Mouse (Mus musculus): ENCODE measurements at regions not wholly inside any gene's neighbourhood (a gene's known extent, or its start where the extent isn't known, plus 50 kb on each side); places are given as distances from the start of the nearest gene placed in this dataset.

DNA sequence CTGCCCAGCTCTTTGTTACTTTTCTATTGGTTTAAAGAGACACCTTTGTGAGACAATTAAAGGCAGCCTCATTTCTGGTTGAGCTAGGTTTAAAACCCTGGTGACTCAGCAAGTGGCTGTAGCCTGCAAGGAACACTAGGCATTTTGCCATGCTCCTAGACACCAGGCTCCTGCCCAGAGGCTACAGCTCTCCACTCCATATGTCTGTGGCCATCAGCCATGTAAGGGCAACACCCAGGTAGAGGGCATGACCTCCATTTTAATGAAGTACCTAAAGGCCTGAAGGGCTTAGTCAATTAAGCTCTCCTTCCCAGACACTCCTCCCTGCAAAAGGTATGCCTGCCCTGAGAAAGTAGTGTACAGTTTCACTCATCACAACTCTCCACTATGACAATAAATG lies 130.9 kb downstream of the Bod1 start:
- peak in 1 of 2 experiments; percentile 41 for DNase-seq (ENCODE audit: low spot score in 2 of 2)

DNA sequence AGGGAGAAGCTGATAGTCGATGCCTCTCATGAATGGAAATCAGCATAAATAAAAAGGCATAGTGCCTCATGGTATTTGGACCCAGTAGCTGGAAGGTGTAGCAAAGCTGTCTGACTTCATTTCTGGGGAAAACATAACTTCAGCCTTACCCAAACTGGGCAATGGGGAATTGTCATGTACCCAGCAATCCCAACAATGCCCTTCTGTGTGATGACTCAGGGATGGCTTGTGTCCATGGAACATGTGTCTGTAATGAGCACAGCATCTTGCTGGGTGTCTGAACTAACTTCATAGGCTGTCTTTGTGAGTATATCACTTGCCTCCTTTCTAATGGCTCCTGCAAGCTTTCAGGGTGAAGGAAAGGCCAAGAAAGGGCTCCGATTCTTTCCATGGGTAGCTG lies 140.3 kb downstream of the Bod1 start:
- no peak for DNase-seq (ENCODE audit: low spot score in 2 of 2)

DNA sequence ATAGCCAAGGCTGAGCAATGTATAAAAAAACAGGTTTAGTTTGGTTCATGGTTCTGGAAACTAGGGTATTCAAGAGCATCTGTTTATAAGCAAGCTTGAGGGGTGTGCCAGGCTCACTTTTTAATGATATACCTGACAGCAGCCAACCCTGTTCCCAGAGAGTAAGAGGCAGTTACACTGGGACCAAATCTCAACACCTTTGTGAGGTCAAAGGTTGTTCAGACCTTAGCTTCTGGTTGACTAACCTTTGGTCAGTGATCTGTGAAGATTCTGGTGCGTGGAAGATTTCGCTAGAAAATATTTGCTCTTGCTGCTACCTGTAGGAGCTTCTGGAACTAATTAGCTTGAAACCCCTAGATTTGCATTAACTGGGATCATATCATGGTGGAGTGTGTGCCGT lies 140.8 kb downstream of the Bod1 start:
- DNase-seq (ENCODE audit: low spot score in 2 of 2) = no peak

DNA sequence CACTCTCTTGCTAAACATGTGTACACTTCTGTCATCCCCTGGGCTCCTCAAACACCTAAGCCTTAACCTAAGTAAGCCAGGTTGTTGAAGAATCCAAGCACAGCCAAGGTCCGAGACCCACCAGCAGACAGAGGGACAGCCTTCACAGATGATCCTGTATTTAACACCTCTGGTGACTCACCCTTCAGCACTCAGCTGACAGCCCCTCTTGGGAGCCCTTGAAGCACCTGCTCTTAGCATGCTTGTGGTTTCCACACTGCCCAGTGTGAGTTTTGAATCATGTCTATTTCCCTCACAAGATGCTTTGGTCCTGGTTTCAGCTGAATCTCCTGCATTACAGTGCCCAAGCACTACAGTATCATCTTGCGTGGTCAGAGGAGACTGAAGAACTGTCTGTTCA lies 142.0 kb downstream of the Bod1 start:
- DNase-seq (ENCODE audit: low spot score in 2 of 2) = no peak

DNA sequence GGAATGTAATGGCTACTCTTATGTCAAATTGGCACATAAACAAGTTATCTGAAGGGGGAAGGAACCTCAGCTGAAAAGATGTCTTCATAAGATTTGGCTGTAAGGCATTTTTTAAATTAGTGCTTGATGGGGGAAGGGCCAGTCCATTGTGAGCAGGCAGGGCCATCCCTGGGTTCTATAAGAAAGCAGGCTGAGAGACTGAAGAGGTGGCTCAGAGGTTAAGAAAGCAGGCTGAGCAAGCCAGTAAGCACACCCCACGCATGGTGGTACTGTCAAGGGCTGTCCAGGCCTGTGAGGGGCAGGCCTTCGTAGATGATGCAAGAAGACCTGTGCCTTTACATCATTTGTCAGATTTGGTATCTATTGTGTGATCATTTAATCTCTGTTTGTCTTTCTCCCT lies 147.0 kb downstream of the Bod1 start:
- no peak for DNase-seq (ENCODE audit: low spot score in 2 of 2)

DNA sequence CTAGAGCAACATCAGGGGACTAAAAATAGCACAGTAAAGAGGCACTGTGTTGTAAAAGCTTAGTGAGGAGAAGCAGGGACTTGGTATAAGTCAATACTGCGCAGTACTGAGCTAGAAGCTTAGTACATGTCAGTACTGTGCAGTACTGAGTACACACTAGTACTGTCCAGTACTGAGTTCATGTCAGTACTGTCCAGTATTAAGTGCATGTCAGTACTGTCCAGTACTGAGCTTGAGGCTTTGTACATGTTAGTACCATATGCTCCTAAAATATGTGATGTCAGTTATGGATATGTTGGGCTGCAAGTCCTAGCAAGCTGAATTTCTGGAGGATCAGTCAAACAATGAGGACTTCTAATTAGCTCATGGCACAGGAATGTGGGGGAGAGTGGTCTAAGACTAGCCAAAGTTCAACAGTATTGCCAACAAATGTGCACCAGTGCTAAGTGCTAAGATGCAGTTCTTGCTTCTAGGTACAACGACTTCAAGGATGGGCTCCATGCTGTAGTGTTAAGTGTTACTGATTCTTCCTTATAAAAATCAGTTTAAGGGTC lies 147.5 kb downstream of the Bod1 start:
- DNase-seq (ENCODE audit: low spot score in 2 of 2) = no peak

DNA sequence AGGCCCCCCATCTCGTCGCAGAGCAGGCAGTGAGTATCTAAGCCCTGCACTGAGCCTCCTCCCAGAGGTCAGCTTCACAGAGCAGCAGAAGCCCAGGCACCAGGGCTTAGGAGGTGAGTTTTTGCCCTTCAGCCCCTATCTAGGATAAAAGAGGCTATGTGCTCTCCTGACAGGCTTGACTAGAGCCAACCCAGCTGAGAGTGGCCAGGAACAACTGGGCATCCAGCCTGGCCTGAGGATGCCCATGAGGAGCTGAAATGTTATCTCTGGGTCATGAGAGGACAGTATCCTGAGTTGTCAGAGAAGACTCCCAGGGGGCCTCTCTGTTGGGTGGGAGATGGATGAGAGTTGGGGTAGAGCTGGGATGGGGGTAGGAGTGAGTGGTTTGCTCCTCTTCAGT lies 149.6 kb downstream of the Bod1 start:
- no peak for DNase-seq (ENCODE audit: low spot score in 2 of 2)

DNA sequence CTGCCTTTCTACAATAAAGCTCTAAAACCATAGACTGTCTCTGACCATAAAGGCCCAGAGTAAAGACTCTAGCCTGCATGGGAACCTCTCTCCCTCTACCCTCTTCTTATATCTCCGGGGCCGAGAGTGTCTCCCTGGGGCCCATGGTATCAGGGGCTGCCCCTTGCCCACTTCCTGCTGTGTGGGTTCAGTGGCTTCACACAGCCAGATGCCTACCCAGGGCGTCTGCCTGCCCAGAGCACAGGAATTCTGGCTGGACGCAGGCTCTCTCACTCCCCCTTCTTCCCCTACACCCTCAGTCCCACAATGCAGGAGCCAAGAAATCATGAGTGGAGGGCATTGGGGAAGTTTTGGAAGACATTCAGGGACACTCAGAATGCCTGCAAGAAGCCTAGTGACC lies 150.8 kb downstream of the Bod1 start:
- DNase-seq (ENCODE audit: low spot score in 2 of 2) = no peak

DNA sequence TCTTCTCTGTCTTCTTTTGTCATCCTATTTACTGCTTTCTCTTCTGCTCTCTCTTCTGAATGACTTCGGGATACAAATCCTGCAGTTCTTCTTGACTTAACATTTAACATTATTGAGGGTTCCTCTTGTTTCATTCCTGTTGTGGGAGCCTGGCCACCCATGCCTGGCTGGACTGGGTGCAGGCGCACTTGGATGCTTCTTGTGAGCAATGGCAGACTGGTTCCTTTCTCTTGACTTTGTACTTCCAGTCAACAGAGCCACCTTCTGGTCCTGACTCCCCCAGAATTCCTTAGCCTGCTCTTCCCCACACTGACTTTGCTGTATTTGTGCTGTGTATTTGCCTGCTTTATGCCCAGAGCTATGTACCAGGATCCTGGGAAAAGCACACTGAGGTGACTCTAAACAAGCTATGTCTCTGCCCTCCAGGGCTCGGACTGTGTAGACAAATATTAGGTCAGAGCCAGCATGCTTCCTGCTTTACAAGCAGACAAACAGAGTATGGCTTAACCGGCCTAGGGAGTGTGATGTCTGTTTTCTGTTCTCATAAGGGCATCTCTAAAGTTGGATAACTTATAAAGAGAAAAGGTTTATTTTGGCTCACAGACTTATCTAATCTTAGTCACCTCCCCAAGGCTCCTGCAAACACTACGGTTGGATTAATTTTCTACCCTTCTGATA lies 133.5 kb upstream of the Stc2 start:
- no peak for DNase-seq (ENCODE audit: low spot score in 2 of 2)

DNA sequence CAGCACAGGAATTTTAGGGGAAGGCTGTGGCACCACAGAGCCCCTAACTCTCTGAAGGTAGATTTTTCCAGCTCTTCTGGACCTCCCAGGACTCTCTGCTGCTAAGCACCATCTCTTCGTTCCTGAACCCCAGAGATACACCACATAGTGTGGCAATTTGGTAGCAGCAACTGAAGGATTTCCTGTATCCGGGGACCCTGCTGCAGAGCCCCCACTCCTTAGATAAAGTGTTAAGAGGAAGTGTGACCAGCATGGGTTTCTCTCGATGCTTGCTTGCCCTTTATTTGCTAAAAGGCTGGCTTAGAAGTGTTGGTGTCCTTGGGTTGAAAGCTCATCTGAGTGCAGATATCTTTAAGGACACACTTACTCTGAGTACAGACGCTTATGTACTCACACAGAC lies 115.6 kb upstream of the Stc2 start:
- DNase-seq (ENCODE audit: low spot score in 2 of 2) = no peak

DNA sequence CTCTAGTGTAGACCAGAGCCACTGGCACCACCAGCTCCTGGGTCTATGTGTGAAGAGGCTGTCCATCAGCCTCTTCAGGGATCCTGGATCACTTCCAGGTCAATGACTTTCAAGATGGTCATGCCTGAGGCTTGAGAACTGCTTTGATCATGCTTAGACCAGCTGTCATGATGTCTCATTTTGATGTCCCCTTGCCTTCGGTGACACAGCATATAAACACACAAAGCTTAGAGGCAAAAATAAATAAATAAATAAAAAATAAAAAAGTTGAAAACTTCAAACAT lies 111.1 kb upstream of the Stc2 start:
- no peak for DNase-seq (ENCODE audit: low spot score in 2 of 2)

DNA sequence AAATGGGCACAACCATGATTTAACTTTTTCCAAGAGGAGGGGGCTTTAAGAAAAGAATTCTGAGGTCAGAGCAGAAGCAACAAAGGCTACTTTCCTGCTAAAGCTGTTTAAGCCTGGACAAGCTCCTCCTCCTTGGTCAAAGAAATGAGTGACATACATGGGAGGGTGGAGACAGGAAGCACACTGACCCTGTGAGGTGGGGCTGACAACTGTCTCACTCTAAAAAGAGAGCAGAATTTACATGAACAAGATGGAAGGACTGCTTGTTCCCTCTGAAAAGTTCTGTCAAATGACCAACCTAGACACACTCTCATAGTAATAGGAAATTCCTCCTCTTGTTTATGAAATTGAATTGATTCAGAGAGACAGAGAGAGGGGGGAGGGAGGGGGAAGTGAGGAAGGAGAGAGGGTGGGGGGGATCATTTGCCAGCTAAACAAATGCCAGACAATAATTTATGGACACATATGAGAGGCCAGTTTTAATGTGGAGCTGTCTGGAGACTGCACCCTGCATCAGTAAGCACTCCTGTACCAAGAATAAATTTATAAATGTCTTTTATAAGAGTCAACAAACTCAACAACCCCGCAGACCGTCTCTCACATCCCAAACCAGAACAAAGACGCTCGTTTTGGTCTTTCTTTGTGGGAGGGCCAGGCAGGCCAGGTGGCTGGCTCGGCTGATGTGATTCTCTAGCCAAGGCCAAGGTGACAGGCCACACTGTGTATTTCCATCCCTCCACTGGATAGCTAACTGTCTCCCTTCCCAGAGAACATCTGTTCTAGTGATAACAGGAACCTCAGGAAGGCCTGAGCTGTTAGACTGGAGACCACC lies 110.6 kb upstream of the Stc2 start:
- no peak for DNase-seq (ENCODE audit: low spot score in 2 of 2)

DNA sequence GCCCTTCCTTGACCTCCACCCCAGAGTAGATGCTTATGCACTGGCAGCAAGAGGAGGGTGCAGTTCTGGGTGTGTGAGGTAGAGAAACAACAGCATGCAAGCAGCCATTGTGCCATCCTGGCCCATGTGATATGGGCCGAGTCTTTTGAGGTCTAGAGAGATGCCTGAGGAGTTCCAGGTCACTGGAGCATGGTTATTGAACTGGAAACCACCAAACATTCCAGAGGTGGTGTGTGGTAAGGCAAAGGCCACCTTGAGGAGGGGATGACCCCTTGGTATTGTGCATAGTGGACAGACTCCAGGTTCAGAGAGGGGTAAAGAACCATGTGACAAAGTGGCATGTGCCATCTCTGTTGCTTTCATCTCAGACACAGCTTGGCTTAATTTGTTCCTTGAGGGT lies 107.9 kb upstream of the Stc2 start:
- DNase-seq (ENCODE audit: low spot score in 2 of 2) = no peak

DNA sequence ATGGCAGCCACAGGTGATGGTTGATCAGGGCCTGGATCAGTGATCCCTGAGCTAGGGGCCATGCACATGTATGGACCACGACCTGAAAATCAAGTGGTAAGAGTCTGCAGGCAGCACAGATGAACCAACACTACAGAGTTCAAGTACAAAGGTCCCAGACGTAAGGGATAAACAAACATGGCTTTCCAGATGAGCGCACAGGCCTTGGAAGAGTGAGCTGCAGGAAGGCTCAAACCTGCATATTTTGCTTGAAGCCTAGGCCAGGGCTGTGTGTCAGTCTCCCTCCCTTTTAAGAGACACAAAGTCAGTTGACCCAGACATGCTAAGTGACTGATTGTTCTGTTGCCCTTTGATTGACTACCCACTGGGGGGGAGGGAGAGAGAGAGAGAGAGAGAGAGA lies 107.2 kb upstream of the Stc2 start:
- no peak for DNase-seq (ENCODE audit: low spot score in 2 of 2)

DNA sequence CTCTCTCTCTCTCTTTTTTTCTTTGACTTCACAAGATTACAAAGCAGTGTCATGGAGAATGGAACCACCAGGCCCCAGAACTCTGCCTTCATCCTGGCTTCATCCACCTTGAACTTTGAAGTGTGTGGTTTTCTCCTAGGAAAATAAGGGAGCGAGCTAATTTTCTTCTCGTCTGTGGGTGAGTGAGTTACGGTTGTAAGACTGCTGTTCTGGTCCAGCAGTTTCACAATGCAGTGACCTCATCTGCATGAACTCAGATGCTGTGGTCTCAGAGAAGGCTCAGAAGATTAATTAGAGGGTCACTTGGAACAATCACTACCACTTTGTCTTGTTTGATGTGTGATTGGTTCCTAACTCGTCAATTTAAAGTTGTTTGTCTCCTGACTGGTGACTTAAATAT lies 103.1 kb upstream of the Stc2 start:
- no peak for DNase-seq (ENCODE audit: low spot score in 2 of 2)

DNA sequence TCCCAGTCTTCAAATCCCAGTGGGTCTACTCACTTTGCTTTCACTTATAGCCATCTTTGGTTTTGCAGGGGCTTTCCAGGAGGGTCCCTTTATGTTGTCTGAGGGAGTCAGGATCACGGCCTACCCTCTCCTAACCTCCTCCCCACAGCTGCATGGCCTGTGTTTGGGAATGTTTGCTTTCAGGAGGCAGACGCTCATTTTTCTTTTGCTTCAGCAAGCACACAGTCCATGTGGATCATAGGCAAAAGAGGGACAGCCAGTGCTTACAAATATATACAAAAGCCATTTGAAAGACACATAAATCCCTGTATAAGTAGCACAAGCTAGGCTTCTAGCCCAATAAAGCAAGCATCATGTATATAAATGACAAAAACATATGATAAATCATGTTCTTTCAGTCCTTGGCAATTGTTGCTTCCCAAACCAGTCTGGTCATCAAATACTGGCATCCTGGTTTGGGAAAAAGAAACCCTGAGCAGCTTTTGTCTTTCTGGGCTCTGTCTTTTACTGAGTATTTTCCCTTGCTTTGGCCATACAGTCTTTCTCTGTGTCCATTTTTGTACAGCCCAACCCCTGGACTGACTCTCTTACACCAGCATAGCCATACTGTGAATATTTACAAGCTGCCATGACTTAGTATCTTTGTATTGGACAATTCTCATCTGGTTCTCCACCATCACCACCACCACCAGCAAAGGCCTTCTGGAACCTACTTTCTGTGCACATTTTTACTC lies 101.0 kb upstream of the Stc2 start:
- no peak for DNase-seq (ENCODE audit: low spot score in 2 of 2)

DNA sequence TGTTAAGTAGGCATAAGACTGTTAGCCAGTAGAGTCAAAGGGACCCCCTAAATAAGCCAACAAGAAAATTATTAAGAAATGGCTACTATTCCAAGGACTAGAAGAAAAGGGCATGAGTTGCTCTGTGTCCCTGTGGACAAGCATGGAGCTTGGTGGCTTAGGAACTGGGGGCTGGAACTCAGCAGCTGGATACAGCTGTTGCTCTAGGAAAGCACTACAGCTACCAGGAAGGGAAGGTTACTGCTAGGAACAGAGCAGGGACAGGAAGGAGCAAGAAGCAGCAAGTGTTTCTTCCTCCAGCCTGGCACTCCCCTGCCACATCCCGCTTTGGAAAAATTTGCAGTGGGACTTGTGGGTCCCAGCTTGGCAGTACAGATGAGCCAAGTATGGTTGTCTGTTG lies 95.0 kb upstream of the Stc2 start:
- DNase-seq (ENCODE audit: low spot score in 2 of 2) = no peak

DNA sequence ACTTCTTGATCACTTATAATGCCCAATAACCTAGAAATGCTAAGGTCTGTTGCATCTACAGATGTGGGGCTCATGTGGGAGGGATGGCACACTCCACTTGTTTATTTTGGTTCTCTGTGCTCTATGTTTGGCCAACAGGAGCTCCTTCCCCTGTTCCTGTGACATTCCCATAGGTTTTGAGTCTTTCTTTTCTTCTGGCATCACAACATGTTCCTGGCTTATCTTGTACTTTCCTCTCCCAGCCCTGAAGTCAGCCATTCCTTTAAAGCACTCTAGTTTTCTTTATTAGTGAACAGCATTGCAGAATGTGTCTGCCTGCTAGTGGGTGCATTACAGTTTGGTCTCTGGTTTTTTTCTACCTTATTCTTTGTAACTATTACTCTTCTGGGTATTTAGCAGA lies 92.6 kb upstream of the Stc2 start:
- no peak for DNase-seq (ENCODE audit: low spot score in 2 of 2)

DNA sequence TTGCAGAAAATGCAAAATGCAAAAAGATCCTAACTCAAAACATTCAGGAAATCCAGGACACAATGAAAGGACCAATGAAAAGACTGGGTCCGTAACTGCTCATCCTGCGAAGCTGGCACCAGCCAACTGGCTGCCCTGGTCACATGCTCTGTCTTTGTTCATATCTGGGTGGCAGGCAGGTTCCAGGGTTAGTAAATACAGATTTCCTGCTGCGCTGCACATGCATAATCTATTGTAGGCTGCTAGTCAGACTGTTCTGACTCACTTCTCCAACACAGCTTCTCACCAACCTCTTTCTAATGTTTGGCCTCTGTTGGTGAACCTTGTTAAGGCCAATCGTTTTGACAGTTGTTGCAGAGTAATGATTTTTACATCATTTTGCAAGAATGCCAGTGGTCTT lies 92.0 kb upstream of the Stc2 start:
- DNase-seq (ENCODE audit: low spot score in 2 of 2) = no peak

DNA sequence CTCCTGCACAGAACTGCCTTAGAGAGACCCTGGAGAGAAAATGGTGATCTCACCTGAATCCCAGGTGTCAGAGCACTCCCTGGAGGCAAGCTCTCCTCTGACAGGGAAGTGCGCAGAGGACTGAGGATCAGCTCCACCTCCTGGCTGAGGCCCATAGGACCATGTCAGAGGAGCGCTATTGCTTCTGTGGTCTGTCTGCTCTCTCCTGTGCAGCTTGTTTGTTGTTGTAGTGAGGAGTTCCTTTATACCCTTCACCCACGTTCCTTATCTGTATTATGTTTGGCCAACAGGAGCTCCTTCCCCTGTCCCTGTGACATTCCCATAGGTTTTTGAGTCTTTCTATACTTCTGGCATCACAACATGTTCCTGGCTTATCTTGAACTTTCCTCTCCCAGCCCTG lies 91.5 kb upstream of the Stc2 start:
- no peak for DNase-seq (ENCODE audit: low spot score in 2 of 2)

DNA sequence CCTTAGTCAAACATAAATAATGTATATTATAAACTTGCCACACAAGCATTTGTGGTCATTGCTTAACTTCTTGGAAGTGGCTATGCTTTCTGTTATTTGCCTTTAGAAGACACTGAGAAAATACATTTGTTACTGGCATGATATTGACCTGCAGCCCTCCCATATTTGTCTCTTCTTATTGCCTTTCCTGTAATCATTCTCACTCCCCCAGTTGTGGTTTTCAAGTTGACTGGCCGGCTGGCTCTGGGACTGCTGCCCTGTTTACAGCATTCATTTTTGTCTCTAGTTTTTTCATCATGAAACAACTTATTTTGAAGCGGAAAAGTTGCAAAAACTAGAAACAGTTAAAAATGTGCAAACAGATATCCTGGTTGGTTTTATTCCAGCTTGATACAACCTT lies 57.5 kb upstream of the Stc2 start:
- DNase-seq (ENCODE audit: low spot score in 2 of 2) = no peak
